Mouse (Mus musculus) mesoderm, embryonic 11.5 days (tissue): ENCODE results near the gene F12.

Experiments used
- DNase-seq: peaks from one replicate; pipeline ENCODE4 v3.0.0-alpha.2; 2012; ENCODE audit warnings: low read depth, low spot score

Gene F12

DNA sequence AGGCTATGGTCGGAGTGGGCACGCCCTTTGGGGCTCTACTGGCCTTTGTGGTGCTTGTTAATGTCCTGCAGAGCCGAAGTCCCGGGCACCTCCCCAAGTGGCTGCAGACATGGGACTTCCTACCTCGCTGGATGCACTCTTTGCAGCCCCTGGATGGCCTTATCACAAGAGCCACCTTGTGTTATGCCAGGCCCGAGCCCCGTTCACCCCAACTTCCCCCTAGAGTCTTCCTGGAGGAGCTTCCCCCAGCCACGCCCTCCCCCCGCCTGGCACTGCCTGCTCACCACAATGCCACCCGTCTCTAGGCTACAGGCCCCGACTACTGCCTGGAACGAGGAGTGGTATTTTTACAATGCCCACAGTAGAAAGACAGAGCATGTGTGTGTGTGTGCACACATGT, 13.3 kb downstream of the F12 start:
- no peak for DNase-seq

DNA sequence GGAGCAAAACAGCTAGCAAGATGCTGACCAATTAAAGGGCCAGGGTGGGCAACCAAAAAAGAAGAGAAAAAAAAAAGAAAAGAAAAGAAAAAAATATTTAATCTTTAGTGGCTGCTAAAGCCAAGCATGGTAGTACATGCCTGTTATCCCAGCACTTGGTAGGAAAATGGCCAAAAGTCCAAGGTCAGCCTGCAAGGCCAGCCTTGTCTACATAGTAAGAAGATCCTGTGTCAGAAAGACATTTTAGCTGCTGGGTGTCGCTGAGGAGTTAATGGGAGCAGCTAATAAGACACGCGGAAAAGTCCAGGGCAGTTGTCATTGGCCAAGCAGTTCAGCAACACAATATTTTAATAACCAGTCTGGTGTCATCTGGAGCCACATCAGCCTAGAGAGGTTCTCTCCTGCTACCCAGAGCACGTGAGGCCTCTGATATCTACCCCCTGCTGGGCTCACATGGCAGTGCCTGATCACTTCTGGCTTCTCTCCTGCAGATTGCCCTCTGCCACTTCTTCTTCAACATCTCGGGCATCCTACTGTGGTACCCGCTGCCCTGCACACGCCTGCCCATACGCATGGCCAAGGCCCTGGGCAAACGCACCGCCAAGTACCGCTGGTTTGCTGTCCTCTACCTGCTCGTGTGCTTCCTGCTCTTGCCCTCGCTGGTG, 13.8 kb downstream of the F12 start:
- no peak for DNase-seq

DNA sequence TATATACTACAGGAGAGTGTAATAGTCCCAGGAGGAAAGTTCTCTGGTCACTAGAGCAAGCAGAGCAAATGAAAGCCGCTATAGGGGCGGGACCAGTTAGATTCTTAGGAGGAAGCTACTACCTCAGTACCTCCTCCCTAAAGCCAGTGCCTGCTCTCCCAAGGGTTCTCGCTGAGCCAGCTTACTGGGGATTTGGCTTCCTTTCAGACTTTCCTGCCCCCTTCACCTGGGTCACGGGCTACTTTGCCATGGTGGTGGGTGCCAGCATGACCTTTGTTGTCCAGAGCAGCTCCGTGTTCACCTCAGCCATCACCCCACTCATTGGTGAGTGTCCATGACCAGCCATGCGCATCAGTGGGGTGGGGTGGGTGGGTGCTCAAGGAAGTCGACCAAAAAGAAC, 14.8 kb downstream of the F12 start:
- DNase-seq, result no peak

DNA sequence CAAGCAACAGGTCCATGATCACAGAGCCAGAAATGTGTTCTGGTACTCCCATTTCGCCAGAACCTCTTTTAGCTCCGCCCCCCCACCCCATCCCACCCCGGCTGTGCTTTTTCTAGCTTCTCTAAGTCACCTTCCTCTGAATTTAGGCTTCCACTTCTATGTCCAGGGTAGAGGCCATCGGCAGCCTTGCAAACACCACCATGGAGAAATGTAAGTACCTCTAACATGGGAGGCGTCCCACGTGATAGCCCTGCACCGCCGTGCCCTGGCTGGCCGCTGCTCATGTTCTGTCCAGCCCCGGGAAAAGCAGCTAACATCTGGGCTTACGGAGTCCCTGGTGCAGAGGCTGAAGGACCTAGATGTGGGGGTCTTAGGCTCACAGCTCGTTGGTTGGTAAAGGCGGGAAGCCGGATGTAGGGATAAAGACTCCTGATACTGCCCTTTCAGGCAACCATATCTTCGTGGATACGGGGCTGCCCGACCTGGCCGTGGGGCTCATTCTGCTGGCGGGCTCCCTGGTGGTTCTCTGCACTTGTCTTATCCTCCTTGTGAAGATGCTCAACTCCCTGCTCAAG, 18.0 kb downstream of the F12 start:
- DNase-seq, result no peak

DNA sequence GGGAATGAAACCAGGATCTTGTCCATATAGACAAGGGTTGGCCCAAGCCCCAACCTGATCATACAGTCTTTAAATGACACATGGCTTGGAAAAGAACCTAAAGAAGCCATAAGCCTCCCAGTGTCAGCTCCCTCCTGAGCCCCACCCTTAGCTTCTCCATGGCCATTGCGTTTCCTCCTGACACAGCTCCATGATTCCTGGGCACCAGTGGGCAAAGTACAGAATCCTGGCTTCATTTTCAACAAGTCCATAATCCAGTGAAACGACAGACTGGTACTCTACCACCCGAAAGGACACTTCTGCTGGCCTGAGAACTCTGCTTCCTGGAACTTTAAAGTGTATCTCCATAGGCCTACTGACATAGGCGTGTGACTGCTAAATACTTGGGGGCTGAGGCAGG, 19.3 kb downstream of the F12 start:
- DNase-seq, result no peak

DNA sequence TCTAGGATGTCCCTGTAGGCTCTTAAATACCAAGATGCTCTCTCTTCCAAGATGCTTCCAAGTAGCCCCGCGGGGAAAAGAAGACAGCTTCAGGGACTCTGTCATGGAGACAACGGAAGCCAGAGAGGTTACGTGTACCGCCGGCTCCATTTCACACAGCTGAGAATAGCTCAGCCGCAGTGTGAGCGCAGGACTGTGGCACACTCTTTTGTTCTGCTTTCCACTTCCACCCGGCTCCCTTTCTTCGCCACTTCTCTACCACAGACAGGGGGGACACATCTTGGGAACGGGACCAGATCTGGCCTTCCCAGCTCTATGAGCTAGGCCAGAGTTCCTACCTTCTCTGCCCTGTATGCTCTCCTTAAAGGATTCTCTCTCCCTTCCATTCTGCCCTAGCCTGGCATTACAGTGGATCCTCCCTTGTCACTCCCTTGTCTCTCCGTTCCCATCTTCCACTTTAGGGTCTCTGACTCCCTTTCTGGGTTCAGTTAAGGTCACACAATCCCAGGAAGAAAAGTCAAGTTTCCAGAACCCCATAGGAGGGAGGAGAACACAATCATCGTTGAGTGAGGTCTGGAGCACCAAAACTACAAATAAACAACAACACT, 20.7 kb downstream of the F12 start:
- DNase-seq, result no peak

DNA sequence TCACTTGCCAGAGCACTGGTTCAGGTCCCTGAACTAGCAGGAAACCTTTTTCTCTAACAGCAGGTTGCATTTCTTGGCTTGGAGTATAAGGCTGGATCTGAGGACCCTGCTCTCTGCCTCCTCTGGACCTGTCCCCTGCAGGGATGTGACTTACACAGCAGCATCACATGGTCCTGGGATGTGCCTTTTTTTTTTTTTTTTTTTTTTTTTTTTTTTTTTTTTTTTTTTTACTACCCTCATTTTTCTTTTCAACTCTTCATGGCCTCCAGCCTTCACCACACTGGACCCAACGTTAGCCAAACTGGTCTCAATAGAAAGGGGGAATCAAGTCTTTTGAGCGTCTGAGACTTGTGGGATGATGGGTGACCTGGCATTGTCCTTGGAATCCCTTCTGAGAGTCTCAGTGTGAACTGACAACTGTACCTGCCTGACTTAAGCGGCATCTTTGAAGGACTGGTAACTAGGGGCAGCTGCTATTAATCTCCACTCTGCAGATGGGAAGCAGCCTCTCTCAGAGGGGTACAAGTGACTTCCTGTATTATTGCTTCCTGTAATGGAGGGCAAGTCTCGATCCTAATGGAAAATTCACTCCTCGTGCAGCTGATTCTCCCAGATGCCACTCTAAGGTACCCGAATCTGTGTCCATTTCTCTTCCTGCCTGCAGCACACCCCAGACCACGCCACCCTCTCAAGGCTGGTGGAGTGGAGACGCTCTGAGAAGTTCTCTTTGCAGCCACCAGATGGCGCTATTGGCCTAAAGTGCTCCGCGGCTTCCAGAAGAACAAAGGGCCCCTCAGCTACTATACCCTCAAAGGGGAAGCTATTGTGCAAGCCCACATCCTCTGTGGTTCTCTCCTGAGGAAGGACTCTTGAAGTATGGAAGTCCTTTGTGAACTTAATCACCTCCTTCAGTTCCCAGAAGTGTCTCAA, 21.5 kb downstream of the F12 start:
- peak; percentile 93 for DNase-seq

DNA sequence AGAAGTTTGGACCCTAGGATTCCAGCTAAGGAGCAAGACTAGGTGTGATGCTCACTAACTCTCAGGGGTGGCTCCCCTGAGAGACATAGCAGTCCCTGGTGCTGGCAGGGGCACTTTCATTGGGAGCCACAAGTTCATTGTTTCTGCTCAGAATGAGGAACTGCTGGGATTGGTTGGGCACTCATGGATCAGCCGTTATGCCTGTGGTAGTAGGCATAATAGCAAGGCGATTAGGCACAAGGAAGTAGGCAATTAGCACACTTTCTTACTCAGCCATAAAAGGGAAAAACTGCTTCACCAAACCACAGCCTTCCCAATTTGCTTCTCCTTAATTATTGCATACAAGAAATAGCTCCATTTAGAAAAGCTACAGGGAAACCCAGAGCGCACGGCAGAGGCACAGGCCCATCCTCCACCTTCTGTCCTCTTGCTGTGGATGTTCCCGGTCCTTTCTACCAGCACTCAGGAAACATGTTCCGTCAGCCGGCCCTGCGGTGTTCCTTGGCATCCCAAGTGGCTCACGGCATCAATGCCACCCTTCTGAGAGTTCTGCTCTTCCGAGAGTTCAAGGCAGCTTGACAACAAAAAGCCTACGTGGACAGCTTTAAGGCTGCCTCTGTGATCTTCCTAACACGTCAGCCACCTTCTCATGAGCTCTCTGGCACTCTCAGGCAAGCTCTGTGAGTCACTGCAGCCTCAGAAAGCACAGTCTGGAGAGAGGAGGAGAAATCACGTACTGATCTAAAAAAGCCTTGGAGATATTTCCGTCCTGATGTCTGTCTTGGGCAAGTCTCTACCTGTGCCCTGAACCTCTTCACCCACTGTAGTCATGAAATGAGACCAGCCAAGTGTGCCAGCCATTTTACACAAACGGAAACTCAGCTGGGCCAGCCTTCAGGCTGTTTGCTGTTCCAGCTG, 22.4 kb downstream of the F12 start:
- DNase-seq, result no peak

DNA sequence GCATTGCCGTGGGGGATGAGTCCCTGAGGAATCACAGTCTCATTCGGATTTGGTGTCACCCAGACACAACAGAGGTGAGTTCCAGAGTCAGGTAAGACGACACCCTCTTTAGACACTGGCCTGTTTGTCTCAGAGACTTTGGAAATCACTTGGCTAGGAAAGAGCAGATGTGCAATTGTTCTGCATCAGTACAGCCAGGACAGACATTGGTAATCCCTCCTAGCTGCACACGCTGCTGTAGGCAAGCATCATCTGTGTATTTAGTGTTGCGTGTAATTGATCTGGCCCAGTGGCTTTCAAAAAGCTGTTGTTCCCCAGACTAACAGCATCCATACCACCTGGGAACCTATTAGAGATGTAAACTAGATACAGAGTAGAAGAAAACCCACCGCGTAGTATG, 23.3 kb downstream of the F12 start:
- DNase-seq, result no peak

DNA sequence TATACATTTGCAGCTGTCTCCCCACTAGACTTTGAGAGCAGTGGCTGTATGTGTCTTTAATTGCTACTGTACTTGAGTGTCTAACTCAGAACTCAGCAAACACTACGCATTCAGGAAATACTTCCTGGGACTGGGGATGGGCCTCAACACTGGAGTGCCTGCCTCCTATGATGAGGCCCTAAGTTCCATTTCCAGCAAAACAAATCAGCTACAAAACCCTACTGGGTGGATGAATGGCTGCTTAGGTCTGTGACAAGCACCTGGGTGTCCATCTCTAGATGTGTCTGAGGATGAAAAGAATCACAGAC, 26.6 kb downstream of the F12 start:
- no peak for DNase-seq

DNA sequence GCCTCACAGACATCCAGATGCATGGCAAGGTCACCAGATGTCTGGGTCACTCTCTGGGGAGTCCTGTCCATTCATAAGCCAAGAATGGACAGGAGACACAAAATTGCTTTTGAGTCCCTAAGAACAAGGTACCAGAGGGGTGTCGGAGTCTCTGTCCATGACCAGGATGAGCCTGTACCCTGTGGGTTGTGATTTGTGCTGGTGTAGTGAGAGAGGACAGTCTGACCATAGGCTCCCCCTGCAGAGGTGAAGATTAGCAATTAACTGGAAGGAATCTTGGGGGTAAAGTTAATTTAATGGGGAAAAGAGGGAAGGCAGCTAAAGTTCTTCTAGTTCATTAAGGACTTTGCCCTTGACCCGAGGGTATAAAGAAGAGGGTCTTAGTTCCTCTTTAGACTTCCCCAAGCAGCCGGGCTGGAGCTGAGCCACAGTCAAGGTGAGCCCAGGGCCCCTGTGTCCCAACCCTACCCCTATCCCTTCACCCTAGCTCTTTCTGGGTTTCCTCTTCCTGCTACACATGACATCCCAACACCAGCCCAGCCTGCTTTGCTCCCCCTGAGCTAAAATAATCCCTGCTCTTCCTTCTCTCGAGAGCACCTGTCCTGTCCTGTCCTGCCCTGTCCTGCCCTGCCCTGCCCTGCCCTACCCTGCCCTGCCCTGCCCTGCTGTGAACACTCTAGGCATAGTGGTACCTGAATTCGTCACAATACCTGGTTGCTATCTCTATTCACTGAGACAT, 27.1 kb downstream of the F12 start:
- no peak for DNase-seq

DNA sequence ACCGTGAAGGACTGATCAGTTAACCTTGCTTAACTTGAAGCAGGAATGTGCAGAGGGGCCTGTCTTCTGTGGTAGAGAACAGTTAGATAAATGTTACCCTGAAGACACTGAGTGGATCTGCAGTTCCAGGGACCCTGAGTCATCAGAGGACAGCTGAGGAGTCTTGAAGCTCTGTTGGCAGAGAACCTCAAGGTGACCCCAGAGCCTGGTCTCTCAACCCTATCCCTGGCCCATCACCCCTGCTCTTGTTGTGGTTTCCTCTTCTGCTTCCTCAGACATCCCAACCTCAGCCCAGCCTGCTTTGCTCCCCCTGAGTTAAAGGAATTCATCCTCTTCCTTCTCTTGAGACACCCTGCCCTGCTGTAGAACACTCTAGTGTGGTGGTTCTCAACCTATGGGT, 28.5 kb downstream of the F12 start, which contains the start of gene Slc34a1:
Gene Slc34a1, plus strand, starts transcription at position 100 of the 400 bp plus-strand sequence.
- no peak for DNase-seq

DNA sequence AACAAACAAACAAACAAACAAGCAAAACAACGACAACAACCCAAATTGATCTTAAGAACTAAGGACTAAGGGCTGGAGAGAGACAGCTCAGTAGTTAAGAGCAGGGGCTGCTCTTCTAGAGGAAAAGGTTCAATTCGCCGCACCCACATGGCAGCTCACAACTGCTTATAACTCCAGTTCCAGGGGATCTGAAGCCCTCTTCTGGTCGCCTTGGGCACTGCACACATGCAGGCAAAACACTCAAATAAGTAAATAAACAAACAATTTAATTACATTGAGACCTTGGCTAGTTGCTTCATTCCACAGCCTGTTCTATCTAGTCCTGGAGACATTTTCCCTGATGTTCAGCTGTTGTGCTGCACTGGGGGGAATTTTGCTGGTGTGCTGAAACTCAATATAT, 33.7 kb downstream of the F12 start:
- DNase-seq, result no peak

DNA sequence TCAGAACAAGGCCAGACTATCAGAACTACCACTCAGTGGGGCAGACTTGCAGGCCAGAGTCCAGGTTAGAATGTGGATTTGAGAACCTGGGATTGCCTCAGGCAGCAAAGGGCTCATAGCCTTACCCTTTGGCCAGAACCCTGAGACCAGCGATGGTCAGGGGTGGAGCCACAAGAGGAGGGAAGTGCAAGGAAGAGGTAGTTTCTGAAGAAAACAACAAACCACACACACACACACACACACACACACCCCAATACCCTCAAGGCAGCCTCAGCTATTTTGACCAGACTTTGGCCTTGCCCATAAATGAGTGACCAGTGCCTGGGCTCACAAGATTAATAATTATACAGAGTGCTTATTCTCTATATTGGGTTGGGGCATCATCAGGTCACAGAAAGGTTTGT, 35.0 kb downstream of the F12 start:
- no peak for DNase-seq

DNA sequence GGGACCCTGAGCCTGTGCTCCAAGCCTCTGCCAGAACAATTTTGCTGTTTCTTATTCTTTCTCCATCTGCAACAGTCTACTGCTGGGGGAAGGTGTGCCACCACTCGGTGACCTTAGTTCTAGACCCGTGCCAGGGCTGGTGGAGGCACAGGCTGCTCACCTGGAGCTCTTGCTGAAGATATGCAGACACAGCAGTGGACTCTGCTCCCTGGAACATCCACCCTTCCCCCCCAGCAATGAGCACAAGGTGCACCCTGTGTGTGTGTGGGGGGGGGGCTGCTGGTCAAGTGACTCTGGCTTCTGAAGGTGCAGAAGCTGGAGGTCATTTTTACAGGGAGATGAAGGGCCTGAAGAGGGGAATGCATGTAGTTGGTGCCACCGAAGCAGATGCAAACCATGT, 35.9 kb downstream of the F12 start:
- no peak for DNase-seq

DNA sequence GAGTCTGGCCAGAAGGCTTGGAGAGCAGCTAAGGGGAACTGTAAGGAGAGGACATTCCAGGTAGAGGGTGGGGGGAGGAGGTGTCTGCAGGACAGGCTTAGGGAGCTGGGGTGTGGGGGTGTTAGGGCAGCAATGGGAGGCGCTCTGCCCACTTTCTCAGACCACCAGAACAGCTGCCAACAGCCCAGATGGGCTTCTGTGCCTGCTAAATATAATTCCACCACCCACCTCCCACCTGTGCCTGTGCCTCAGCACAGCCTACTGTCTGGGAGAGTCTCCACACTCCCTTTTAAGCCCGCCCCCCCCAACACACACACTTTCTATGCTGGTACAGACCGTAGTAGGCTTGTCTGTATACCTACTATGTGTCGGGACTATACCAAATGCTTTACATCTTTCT, 44.8 kb downstream of the F12 start:
- no peak for DNase-seq

DNA sequence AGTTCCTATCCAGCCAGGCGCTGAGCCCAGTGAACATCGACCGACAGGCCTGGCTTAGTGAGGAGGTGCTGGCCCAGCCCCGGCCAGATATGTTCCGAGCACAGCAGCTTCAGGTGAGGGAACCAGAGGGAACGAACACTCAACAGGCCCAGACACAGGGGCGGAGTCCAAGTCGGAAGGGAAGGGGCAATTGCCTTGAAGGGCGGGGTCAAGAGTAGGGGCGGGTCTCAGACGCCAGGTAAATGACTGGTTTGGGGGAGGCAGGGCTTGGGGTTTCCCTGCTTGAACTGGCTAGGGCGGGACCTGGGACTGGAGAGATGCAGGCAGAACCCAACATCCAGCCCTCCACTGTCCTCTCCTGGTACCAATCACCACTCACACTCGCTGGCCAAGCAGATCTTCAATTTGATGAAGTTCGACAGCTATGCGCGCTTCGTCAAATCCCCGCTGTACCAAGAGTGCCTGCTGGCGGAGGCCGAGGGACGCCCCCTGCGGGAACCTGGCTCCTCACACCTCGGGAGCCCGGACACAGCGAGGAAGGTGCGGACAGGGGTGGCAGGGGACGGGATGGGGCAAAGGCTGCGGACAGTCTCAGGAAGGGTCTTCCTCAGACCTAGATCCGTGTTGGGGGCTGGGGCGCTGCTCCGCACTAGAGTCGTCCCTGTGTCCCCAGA, 47.5 kb downstream of the F12 start:
- DNase-seq, result no peak

DNA sequence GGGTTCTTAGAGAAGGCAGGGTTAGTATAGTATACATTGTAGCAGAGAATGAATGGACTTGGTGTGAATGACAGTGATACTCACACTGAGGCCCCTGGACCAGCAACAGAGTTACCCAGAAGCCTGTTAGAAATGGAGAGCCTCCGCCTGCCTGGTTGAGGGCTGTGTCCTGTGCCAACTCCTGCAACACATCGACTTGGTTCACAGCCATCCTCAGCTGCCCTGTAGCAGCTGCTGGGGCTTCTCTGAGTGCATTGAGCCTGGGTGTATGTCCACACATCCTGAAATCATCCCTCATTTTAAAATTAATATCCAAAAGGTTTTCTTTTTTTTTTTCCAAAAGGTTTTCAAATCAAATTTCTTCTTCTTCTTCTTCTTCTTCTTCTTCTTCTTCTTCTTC, 50.7 kb downstream of the F12 start:
- DNase-seq, result no peak

DNA sequence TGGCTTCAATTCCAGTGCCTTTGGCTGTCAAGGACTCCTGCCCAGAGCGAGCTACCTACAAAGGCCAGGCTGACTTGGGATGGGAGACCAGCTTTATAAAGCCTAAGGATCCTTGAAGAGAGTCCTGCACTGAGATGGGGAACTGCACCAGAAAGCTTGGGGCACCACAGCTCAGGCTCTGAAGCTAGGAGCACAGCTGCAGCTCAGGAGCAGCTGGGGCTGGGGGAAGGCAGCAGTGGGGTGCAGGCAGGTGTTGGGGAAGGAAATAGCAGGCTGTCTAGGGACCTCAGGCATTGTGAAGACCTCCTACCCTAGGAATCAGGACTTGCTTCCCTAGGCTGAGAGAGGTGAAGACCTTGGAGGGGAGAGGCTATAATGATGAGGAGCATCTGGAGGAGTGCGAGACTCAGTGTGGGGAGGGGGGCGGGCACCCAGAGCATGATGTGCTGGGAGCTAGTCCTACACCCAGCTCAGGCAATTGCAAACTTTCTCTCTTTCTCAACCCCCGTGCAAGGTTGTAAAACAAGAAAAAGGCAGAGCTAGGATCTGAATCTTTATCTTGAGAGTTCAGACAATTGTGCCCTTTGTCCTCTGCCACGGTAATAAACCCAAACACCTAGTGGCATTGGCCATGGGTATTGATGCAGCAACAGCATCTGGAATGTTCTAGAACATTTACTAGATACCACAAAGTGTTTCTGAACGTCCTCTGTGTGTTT, 52.2 kb downstream of the F12 start:
- no peak for DNase-seq

DNA sequence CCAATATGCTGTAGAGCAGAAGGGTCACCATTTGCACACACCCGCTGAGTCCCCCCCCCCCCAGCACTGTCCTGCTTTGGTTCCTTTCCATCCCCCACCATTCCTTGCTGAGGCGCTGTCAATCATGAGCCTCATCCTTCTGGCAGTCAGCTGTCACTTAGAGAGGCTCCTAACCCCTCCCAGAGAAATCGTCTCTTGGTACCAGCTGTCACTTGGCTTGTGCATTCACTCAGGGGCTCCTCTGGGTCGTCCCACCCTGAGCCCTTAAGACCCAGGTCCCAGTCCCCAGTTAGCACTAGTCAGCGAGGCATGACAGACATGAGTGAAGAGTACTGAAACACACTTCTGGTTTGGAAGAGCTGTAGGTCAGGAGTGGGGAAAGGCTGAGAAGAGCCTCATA, 54.9 kb downstream of the F12 start:
- DNase-seq, result no peak
